Mouse (Mus musculus) intestine, postnatal 0 days (tissue): Measurements from ENCODE around the gene Tcirg1. TPM values are rescaled to one million over a fixed set of nuclear protein-coding genes. Genes with fewer than 3 reads are reported as not detected.

Experiments used
- ATAC-seq: fragments of 200-750 bp; cut with Nextera tagmentation; 2 replicates; pipeline ENCODE4 v1.8.0; 2017; ENCODE audit warnings: mild to moderate bottlenecking, moderate TSS enrichment, moderate library complexity
- H3K27ac ChIP-seq: fragments of 300-500 bp; sonication (generic); 2 replicates; pipeline ENCODE4 v1.5.1; 2014; ENCODE audit warnings: mild to moderate bottlenecking, low read depth, low read length, moderate library complexity
- H3K27me3 ChIP-seq: fragments of 300-500 bp; sonication (generic); replicated peaks from 2 replicates; pipeline ENCODE4 v1.6.1; 2014; ENCODE audit warnings: low read length, mixed read lengths; ENCODE audit not compliant: control insufficient read depth, insufficient read depth
- H3K36me3 ChIP-seq: fragments of 300-500 bp; sonication (generic); 2 replicates; pipeline ENCODE4 v1.6.1; 2014; ENCODE audit warnings: mild to moderate bottlenecking, moderate library complexity; ENCODE audit not compliant: control insufficient read depth, insufficient read depth
- H3K4me1 ChIP-seq: fragments of 300-500 bp; sonication (generic); replicated peaks from 2 replicates; pipeline ENCODE4 v1.6.1; 2014; ENCODE audit warnings: antibody characterized with exemption, low read length, mixed read lengths; ENCODE audit not compliant: control insufficient read depth, insufficient read depth
- H3K4me2 ChIP-seq: fragments of 300-500 bp; sonication (generic); replicated peaks from 2 replicates; pipeline ENCODE4 v1.6.1; 2014; ENCODE audit warnings: low read depth, mild to moderate bottlenecking, moderate library complexity
- H3K4me3 ChIP-seq: fragments of 300-500 bp; sonication (generic); 2 replicates; pipeline ENCODE4 v1.5.1; 2014; ENCODE audit warnings: low read depth, low read length
- H3K9ac ChIP-seq: fragments of 300-500 bp; sonication (generic); 2 replicates; pipeline ENCODE4 v1.6.1; 2014; ENCODE audit warnings: mild to moderate bottlenecking, low read depth, low read length
- H3K9me3 ChIP-seq: fragments of 300-500 bp; sonication (generic); 2 replicates; pipeline ENCODE4 v1.6.1; 2016; ENCODE audit warnings: mixed run types; ENCODE audit not compliant: control insufficient read depth
- CTCF ChIP-seq: sonication (generic); IDR thresholded peaks from 2 replicates; pipeline ENCODE4 v1.5.1; 2016; ENCODE audit warnings: low read depth, mild to moderate bottlenecking, control low read depth, antibody characterized with exemption, moderate library complexity
- WGBS: fragments of 180-500 bp; shearing (Covaris S2); extraction: QIAGEN DNeasy Blood & Tissue Kit; methylation state at CpG from one replicate; pipeline ENCODE4 v1.1.7; 2014; 5-methylcytosine and 5-hydroxymethylcytosine counted together
- polyA plus RNA-seq: library from polyadenylated mRNA; unstranded; fragments of >200 nt; fragmentation: Nextera tagmentation; extraction: Ambion mirVana; gene quantifications from 2 replicates; pipeline ENCODE4 v1.2.1, GENCODE M21; 2015

Tcirg1 gene
- polyA plus RNA-seq, 1 experiment from 2014 or later, result 76.2 TPM

- TF ChIP-seq CTCF, result no peak
- H3K4me1 ChIP-seq, result peaks cover 13% of the 10 kb centered on the region; the same call in 1 of the 2 replicates
- WGBS, result 18% methylated on average over 6 of the region's 6 CpGs
- peak overlapping the region; percentile 60 for H3K9ac ChIP-seq
- H3K4me3 ChIP-seq, result peak overlapping the region; percentile 62
- peaks cover 43% of the 10 kb centered on the region for H3K36me3 ChIP-seq
- no peaks in the 10 kb centered on the region for H3K9me3 ChIP-seq
- ATAC-seq, result no peak
- H3K27me3 ChIP-seq, result no peaks in the 10 kb centered on the region
- peak overlapping the region; percentile 91 for H3K27ac ChIP-seq
- H3K4me2 ChIP-seq, result peak overlapping the region; percentile 75
These were observed 1.5 kb downstream of the Tcirg1 start for GRCm38 (mm10) chr19:3905261-3905969.

- Histone ChIP-seq H3K9me3 (no peaks in the 10 kb centered on the region), H3K36me3 (peaks cover 41% of the 10 kb centered on the region), H3K9ac (no peak overlapping the region), H3K4me1 (peaks cover 13% of the 10 kb centered on the region; the same call in 1 of the 2 replicates), H3K27ac (no peak overlapping the region), H3K4me3 (no peak overlapping the region), H3K27me3 (no peaks in the 10 kb centered on the region), H3K4me2 (peak overlapping the region; percentile 75)
- ATAC-seq, result no peak
- TF ChIP-seq CTCF, result no peak
- WGBS, result 59% methylated on average over 10 of the region's 10 CpGs
These were observed 2.6 kb downstream of the Tcirg1 start for GRCm38 (mm10) chr19:3904363-3904675.

GRCm38 (mm10) chr19:3903648-3904362 lies 3.1 kb downstream of the Tcirg1 start:
- WGBS, result 78% methylated on average over 25 of the region's 25 CpGs
- TF ChIP-seq CTCF, result no peak
- no peak for ATAC-seq

GRCm38 (mm10) chr19:3902966-3903365 lies 4.0 kb downstream of the Tcirg1 start:
- Histone ChIP-seq H3K27ac (no peak overlapping the region), H3K4me2 (no peak overlapping the region), H3K36me3 (peaks cover 53% of the 10 kb centered on the region), H3K4me3 (no peak overlapping the region), H3K4me1 (peaks cover 9% of the 10 kb centered on the region; the same call in 1 of the 2 replicates), H3K9me3 (no peaks in the 10 kb centered on the region), H3K9ac (no peak overlapping the region), H3K27me3 (no peaks in the 10 kb centered on the region)
- no peak for TF ChIP-seq CTCF
- WGBS, result 79% methylated on average over 12 of the region's 12 CpGs
- ATAC-seq, result no peak

More at GRCm38 (mm10) chr19:3903648-3904362, 3.1 kb downstream of the Tcirg1 start:
- Histone ChIP-seq H3K4me2 (peak overlapping the region; percentile 75), H3K9ac (no peak overlapping the region), H3K27ac (no peak overlapping the region), H3K36me3 (peaks cover 45% of the 10 kb centered on the region), H3K4me1 (peaks cover 10% of the 10 kb centered on the region; the same call in 1 of the 2 replicates), H3K4me3 (no peak overlapping the region), H3K9me3 (no peaks in the 10 kb centered on the region), H3K27me3 (no peaks in the 10 kb centered on the region)

GRCm38 (mm10) chr19:3899618-3900017 lies 7.3 kb downstream of the Tcirg1 start:
- no peak overlapping the region for H3K4me2 ChIP-seq
- H3K27ac ChIP-seq, result no peak overlapping the region
- H3K4me3 ChIP-seq, result no peak overlapping the region
- H3K4me1 ChIP-seq, result no peaks in the 10 kb centered on the region; the same call in 1 of the 2 replicates
- H3K27me3 ChIP-seq, result no peaks in the 10 kb centered on the region
- no peak for TF ChIP-seq CTCF
- no peak for ATAC-seq
- 93% methylated on average over 4 of the region's 4 CpGs for WGBS
- no peak overlapping the region for H3K9ac ChIP-seq
- peaks cover 87% of the 10 kb centered on the region for H3K36me3 ChIP-seq
- no peaks in the 10 kb centered on the region for H3K9me3 ChIP-seq

GRCm38 (mm10) chr19:3898952-3899351 lies 8.0 kb downstream of the Tcirg1 start:
- WGBS, result 84% methylated on average over 7 of the region's 7 CpGs
- Histone ChIP-seq H3K4me2 (no peak overlapping the region), H3K9me3 (no peaks in the 10 kb centered on the region), H3K4me3 (no peak overlapping the region), H3K36me3 (peaks cover 89% of the 10 kb centered on the region), H3K9ac (no peak overlapping the region), H3K27ac (no peak overlapping the region), H3K27me3 (no peaks in the 10 kb centered on the region), H3K4me1 (no peaks in the 10 kb centered on the region)
- ATAC-seq, result no peak
- no peak for TF ChIP-seq CTCF
